Comparison of ENCODE assay signal across 8 mouse cellular contexts in genomic region chr2:168229116-168230025, GRCm38 (mm10). TPM values are rescaled to one million over a fixed set of nuclear protein-coding genes. Genes with fewer than 3 reads are reported as not detected.
DNase-seq lines count a peak whose midpoint lies in the region; ATAC-seq and TF ChIP-seq lines count a peak whose summit lies in the region.

No protein-coding gene starts in this region.

- no peak for TF ChIP-seq CTCF in bone marrow, adult 2 months (IDR thresholded peaks at IDR 0.05; ENCODE audit: control insufficient read depth, insufficient read depth, low read length)

- H3K27me3 ChIP-seq in forebrain, embryonic 15.5 days, result no peaks in the 10 kb centered on the region
- H3K27me3 ChIP-seq in hindbrain, embryonic 15.5 days, result no peaks in the 10 kb centered on the region
- H3K27me3 ChIP-seq in limb, embryonic 11.5 days (ENCODE audit: control insufficient read depth, insufficient read depth, low read length), result no peaks in the 10 kb centered on the region

- peak overlapping the region; percentile 97 for H3K4me3 ChIP-seq in bone marrow, adult 2 months (replicated peaks; ENCODE audit: control insufficient read depth, low read depth, low read length)
- H3K4me3 ChIP-seq in forebrain, embryonic 15.5 days, result peak overlapping the region; percentile 59
- H3K4me3 ChIP-seq in hindbrain, embryonic 15.5 days, result peak overlapping the region; percentile 95
- peak overlapping the region; percentile 100 for H3K4me3 ChIP-seq in limb, embryonic 11.5 days (ENCODE audit: low read depth, low read length)

- ATAC-seq in forebrain, embryonic 15.5 days (replicated peaks), result no peak; the same call in 1 of the 2 replicates
- ATAC-seq in hindbrain, embryonic 15.5 days (ENCODE audit: low FRiP score, low read depth), result no peak; the same call in 1 of the 2 replicates
- 0 out of 2 replicates have a peak, but pooled peaks have one; percentile 17 for ATAC-seq in limb, embryonic 11.5 days (ENCODE audit: insufficient number of reproducible peaks, low FRiP score, low TSS enrichment, low read depth)

- no peak for TF ChIP-seq POLR2A in bone marrow, adult 2 months (IDR thresholded peaks at IDR 0.05; ENCODE audit: borderline replicate concordance, control insufficient read depth, low read depth, low read length)

- peaks cover 33% of the 10 kb centered on the region for H3K36me3 ChIP-seq in forebrain, embryonic 15.5 days
- H3K36me3 ChIP-seq in hindbrain, embryonic 15.5 days, result peaks cover 29% of the 10 kb centered on the region
- peaks cover 16% of the 10 kb centered on the region; the same call in 1 of the 2 replicates for H3K36me3 ChIP-seq in limb, embryonic 11.5 days (ENCODE audit: control insufficient read depth, insufficient read depth, low read length)

- WGBS in bone marrow, adult 2 months, result 6% methylated on average over 41 of the region's 41 CpGs
- WGBS in forebrain, embryonic 15.5 days, result 22% methylated on average over 41 of the region's 41 CpGs
- 21% methylated on average over 41 of the region's 41 CpGs for WGBS in hindbrain, embryonic 15.5 days
- WGBS in limb, embryonic 11.5 days, result 21% methylated on average over 41 of the region's 41 CpGs

- DNase-seq in ovary, postnatal 36 days (ENCODE audit: low spot score), result peak; percentile 33
- DNase-seq in ovary, adult 18-20 months (ENCODE audit: low spot score), result no peak
- DNase-seq in limb, embryonic 11.5 days (ENCODE audit: low spot score), result peak; percentile 36
- DNase-seq in mesoderm, embryonic 11.5 days (ENCODE audit: low read depth, low spot score), result peak; percentile 19
- peak; percentile 55 for DNase-seq in testis, postnatal 14 days (ENCODE audit: low spot score)

- peak overlapping the region; percentile 97 for H3K4me2 ChIP-seq in forebrain, embryonic 15.5 days (replicated peaks)
- peak overlapping the region; percentile 98 for H3K4me2 ChIP-seq in hindbrain, embryonic 15.5 days
- peak overlapping the region; percentile 99 for H3K4me2 ChIP-seq in limb, embryonic 11.5 days (ENCODE audit: low read depth, severe bottlenecking)

- H3K9ac ChIP-seq in forebrain, embryonic 15.5 days (replicated peaks), result peak overlapping the region; percentile 69
- peak overlapping the region; percentile 89 for H3K9ac ChIP-seq in hindbrain, embryonic 15.5 days
- H3K9ac ChIP-seq in limb, embryonic 11.5 days (ENCODE audit: low read length), result peak overlapping the region; percentile 81

- peak overlapping the region; percentile 94 for H3K27ac ChIP-seq in bone marrow, adult 2 months (ENCODE audit: control insufficient read depth, insufficient read depth, low read depth, low read length, poor library complexity)
- peak overlapping the region; percentile 94; the same call in 1 of the 2 replicates for H3K27ac ChIP-seq in forebrain, embryonic 15.5 days (replicated peaks)
- H3K27ac ChIP-seq in hindbrain, embryonic 15.5 days (replicated peaks), result peak overlapping the region; percentile 98
- H3K27ac ChIP-seq in limb, embryonic 11.5 days (replicated peaks; ENCODE audit: low read depth, low read length), result no peak overlapping the region

- H3K4me1 ChIP-seq in bone marrow, adult 2 months (ENCODE audit: control insufficient read depth, insufficient read depth, low read length), result peaks cover 2% of the 10 kb centered on the region; the same call in 1 of the 2 replicates
- H3K4me1 ChIP-seq in forebrain, embryonic 15.5 days, result peaks cover 37% of the 10 kb centered on the region
- H3K4me1 ChIP-seq in hindbrain, embryonic 15.5 days (replicated peaks), result peaks cover 46% of the 10 kb centered on the region
- H3K4me1 ChIP-seq in limb, embryonic 11.5 days (ENCODE audit: control insufficient read depth, insufficient read depth, low read length), result peaks cover 16% of the 10 kb centered on the region

- no peaks in the 10 kb centered on the region for H3K9me3 ChIP-seq in forebrain, embryonic 15.5 days
- no peaks in the 10 kb centered on the region for H3K9me3 ChIP-seq in hindbrain, embryonic 15.5 days
- H3K9me3 ChIP-seq in limb, embryonic 11.5 days (ENCODE audit: control insufficient read depth, low read length), result no peaks in the 10 kb centered on the region

RNA-seq across cellular contexts. Expression of gene Gm20716, which starts 0.8 kb away (rescaled TPM):
- polyA plus RNA-seq in bone marrow, adult 2 months (2011; ENCODE audit: insufficient read depth, insufficient read length, low replicate concordance, missing spikeins), result 18.3 and 20.2 TPM in 2 replicates
- polyA plus RNA-seq in forebrain, embryonic 15.5 days (2015; fragmentation: Nextera tagmentation; extraction: Ambion mirVana), result 26.0 and 28.0 TPM in 2 replicates
- polyA plus RNA-seq in hindbrain, embryonic 15.5 days (2015; fragmentation: Nextera tagmentation; extraction: Ambion mirVana), result 18.2 and 22.2 TPM in 2 replicates
- polyA plus RNA-seq in limb, embryonic 11.5 days (2014; fragmentation: Nextera tagmentation; extraction: Ambion mirVana), result 27.8 and 28.5 TPM in 2 replicates

RNA-seq across cellular contexts. Expression of gene Dpm1, which starts 1.0 kb away (rescaled TPM):
- 20.1 and 59.2 TPM in 2 replicates for polyA plus RNA-seq in bone marrow, adult 2 months (2011; ENCODE audit: insufficient read depth, insufficient read length, low replicate concordance, missing spikeins)
- polyA plus RNA-seq in forebrain, embryonic 15.5 days (2015; fragmentation: Nextera tagmentation; extraction: Ambion mirVana), result 63.2 and 74.5 TPM in 2 replicates
- polyA plus RNA-seq in hindbrain, embryonic 15.5 days (2015; fragmentation: Nextera tagmentation; extraction: Ambion mirVana), result 54.6 and 62.1 TPM in 2 replicates
- polyA plus RNA-seq in limb, embryonic 11.5 days (2014; fragmentation: Nextera tagmentation; extraction: Ambion mirVana), result 51.3 and 54.7 TPM in 2 replicates

RNA-seq across cellular contexts. Expression of gene Mocs3, which starts 1.1 kb away (rescaled TPM):
- polyA plus RNA-seq in bone marrow, adult 2 months (2011; ENCODE audit: insufficient read depth, insufficient read length, low replicate concordance, missing spikeins), result 1.1 and 5.1 TPM in 2 replicates
- 10.2 and 10.3 TPM in 2 replicates for polyA plus RNA-seq in forebrain, embryonic 15.5 days (2015; fragmentation: Nextera tagmentation; extraction: Ambion mirVana)
- 8.5 and 10.2 TPM in 2 replicates for polyA plus RNA-seq in hindbrain, embryonic 15.5 days (2015; fragmentation: Nextera tagmentation; extraction: Ambion mirVana)
- 7.0 and 8.9 TPM in 2 replicates for polyA plus RNA-seq in limb, embryonic 11.5 days (2014; fragmentation: Nextera tagmentation; extraction: Ambion mirVana)

RNA-seq across cellular contexts. Expression of gene Adnp, which starts 22.5 kb away (rescaled TPM):
- 4.1 and 10.8 TPM in 2 replicates for polyA plus RNA-seq in bone marrow, adult 2 months (2011; ENCODE audit: insufficient read depth, insufficient read length, low replicate concordance, missing spikeins)
- polyA plus RNA-seq in forebrain, embryonic 15.5 days (2015; fragmentation: Nextera tagmentation; extraction: Ambion mirVana), result 4.4 and 13.6 TPM in 2 replicates
- 14.7 and 15.3 TPM in 2 replicates for polyA plus RNA-seq in hindbrain, embryonic 15.5 days (2015; fragmentation: Nextera tagmentation; extraction: Ambion mirVana)
- polyA plus RNA-seq in limb, embryonic 11.5 days (2014; fragmentation: Nextera tagmentation; extraction: Ambion mirVana), result 12.2 and 19.8 TPM in 2 replicates

RNA-seq across cellular contexts. Expression of gene Kcng1, which starts 52.2 kb away (rescaled TPM):
- not detected in 2 replicates for polyA plus RNA-seq in bone marrow, adult 2 months (2011; ENCODE audit: insufficient read depth, insufficient read length, low replicate concordance, missing spikeins)
- polyA plus RNA-seq in forebrain, embryonic 15.5 days (2015; fragmentation: Nextera tagmentation; extraction: Ambion mirVana), result 16.0 and 16.7 TPM in 2 replicates
- 1.8 and 1.9 TPM in 2 replicates for polyA plus RNA-seq in hindbrain, embryonic 15.5 days (2015; fragmentation: Nextera tagmentation; extraction: Ambion mirVana)
- 0.71 and 0.76 TPM in 2 replicates for polyA plus RNA-seq in limb, embryonic 11.5 days (2014; fragmentation: Nextera tagmentation; extraction: Ambion mirVana)
